Comparison of ENCODE assay signal across 18 mouse cellular contexts in the genomic region with DNA sequence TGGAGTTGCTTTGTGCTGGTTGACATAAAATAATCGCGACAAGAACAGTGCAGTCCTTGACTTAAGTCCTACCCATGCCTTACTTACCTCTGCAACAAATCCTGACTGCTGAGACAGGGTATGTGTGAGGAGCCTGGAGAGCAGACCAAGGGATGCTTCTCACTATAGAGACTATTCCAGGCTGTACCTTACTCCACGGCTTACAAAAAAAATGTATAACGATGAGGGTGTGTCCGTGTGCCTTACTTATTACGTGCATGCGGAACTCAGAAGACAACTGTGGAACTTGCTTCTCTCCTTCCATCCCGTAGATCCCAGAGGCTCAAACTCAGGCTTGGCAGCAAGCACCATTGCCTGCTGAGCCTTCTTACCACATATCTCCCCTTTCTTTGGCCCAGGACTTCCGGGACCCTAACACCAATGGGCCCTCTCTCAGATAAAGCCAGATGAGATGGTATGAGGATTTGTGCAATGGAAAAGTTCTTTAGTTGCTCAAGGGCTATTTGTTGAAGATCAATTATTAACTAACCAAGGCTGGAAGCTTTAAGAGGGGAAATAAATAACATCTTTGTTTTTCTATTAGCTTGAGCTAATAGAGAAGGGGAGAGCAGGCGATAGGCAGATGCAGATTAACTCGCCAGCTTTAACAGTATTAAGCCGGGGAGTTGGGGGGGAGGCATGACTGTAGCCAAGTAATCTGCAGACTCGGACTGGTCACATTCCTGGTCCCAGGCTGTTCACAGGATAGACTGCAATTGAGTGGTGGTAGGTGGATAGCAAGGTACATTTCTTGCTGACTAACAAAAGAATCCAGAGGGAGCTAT. TPM values are rescaled to one million over a fixed set of nuclear protein-coding genes. Genes with fewer than 3 reads are reported as not detected.
DNase-seq lines count a peak whose midpoint lies in the region; ATAC-seq and TF ChIP-seq lines count a peak whose summit lies in the region.
"Had no signal": no experiment of that assay in that cellular context is flagged by ENCODE, and none has a peak within 500 bp of the region (broad histone marks: within the 10 kb centered on the region; RNA-seq: fewer than 3 reads in every experiment).

No protein-coding gene starts in this region.

- no peak for TF ChIP-seq CTCF in liver, adult 2 months (IDR thresholded peaks at IDR 0.05; ENCODE audit: low read depth, low read length)

- 29% methylated on average over 13 of the region's 13 CpGs for WGBS in liver, adult 2 months

- no peak for ATAC-seq in CD4-positive, CD25-positive, alpha-beta regulatory T cell, adult 4 months
- ATAC-seq: forebrain, embryonic 13.5 days; midbrain, embryonic 15.5 days had no signal

- H3K27ac ChIP-seq in liver, adult 2 months (replicated peaks; ENCODE audit: insufficient read depth, low read depth, low read length), result peak overlapping the region; percentile 71
- H3K27ac ChIP-seq: embryonic facial prominence, embryonic 15.5 days; forebrain, embryonic 13.5 days; hindbrain, embryonic 12.5 days; layer of hippocampus, adult 2 months; macrophage; midbrain, embryonic 15.5 days; neural tube, embryonic 12.5 days had no signal

- peak overlapping the region; percentile 28; the same call in 1 of the 2 replicates for H3K4me3 ChIP-seq in liver, adult 2 months (ENCODE audit: insufficient read depth, low read depth, low read length)
- H3K4me3 ChIP-seq: embryonic facial prominence, embryonic 15.5 days; forebrain, embryonic 13.5 days; hindbrain, embryonic 12.5 days; layer of hippocampus, adult 2 months; midbrain, embryonic 15.5 days; neural tube, embryonic 12.5 days had no signal

- H3K9ac ChIP-seq in liver, adult 2 months (ENCODE audit: low read depth, low read length), result peak overlapping the region; percentile 48; the same call in 1 of the 2 replicates
- H3K9ac ChIP-seq: embryonic facial prominence, embryonic 15.5 days; forebrain, embryonic 13.5 days; hindbrain, embryonic 12.5 days; midbrain, embryonic 15.5 days; neural tube, embryonic 12.5 days had no signal

- TF ChIP-seq POLR2A in liver, adult 2 months (IDR thresholded peaks at IDR 0.05; ENCODE audit: extremely low read depth, insufficient read depth, low read length), result no peak

- H3K4me1 ChIP-seq in liver, adult 2 months (ENCODE audit: control insufficient read depth, insufficient read depth, low read length), result peaks cover 4% of the 10 kb centered on the region; the same call in 1 of the 2 replicates
- H3K4me1 ChIP-seq: embryonic facial prominence, embryonic 15.5 days; forebrain, embryonic 13.5 days; hindbrain, embryonic 12.5 days; midbrain, embryonic 15.5 days; neural tube, embryonic 12.5 days had no signal

- no peaks in the 10 kb centered on the region for H3K36me3 ChIP-seq in liver, adult 2 months (ENCODE audit: control insufficient read depth, insufficient read depth, low read length)
- H3K36me3 ChIP-seq: embryonic facial prominence, embryonic 15.5 days; hindbrain, embryonic 12.5 days; midbrain, embryonic 15.5 days; neural tube, embryonic 12.5 days had no signal

- H3K79me2 ChIP-seq in liver, adult 2 months (ENCODE audit: control insufficient read depth, insufficient read depth, low read length), result no peaks in the 10 kb centered on the region

- H3K27me3 ChIP-seq in liver, adult 2 months (ENCODE audit: control insufficient read depth, insufficient read depth, low read length), result no peaks in the 10 kb centered on the region
- H3K27me3 ChIP-seq: embryonic facial prominence, embryonic 15.5 days; forebrain, embryonic 13.5 days; hindbrain, embryonic 12.5 days; midbrain, embryonic 15.5 days; neural tube, embryonic 12.5 days had no signal

- DNase-seq in liver, adult 2 months (ENCODE audit: extremely low read depth, low read depth, low spot score), result peak; percentile 84
- DNase-seq in liver, result no peak
- peak; percentile 58 for DNase-seq in kidney, adult 11 months
- DNase-seq in kidney, postnatal 25 days, result peak; percentile 50 to 72
- DNase-seq in retina, postnatal 7 days (ENCODE audit: low read depth, low spot score), result peak; percentile 56
- no peak for DNase-seq in ovary, postnatal 36 days (ENCODE audit: low spot score)
- DNase-seq in urinary bladder, postnatal 10 days (ENCODE audit: low spot score), result no peak
- DNase-seq: adrenal gland, postnatal 25 days; gastrocnemius, postnatal 14 days; right cerebral cortex, postnatal 25 days had no signal

RNA-seq across cellular contexts. Expression of a gene that starts 23.2 kb away (rescaled TPM):
- 6.1 and 11.4 TPM in 2 replicates for total RNA-seq in liver, adult 2 months (2014; rRNA removed)
- polyA plus RNA-seq in liver, adult 2 months (2012; rRNA removed), result 1.6 and 2.6 TPM in 2 replicates
- polyA plus RNA-seq in CD4-positive, CD25-positive, alpha-beta regulatory T cell, adult 4 months (2017; shearing (Covaris generic)), result 1 to 10 TPM; 7.6 to 7.8 TPM

Comparison
In these comparisons a context has a peak if more than half of its experiments do, and no peak if none do; other contexts are left out.
1. DNase-seq: peak in liver, adult 2 months (single experiment), kidney, adult 11 months (single experiment), kidney, postnatal 25 days (2 of 2) and retina, postnatal 7 days (single experiment); none in liver (single experiment), ovary, postnatal 36 days (single experiment) and urinary bladder, postnatal 10 days (single experiment).